Mouse (Mus musculus): Measurements from ENCODE around the gene Clcn6. TPM values are rescaled to one million over a fixed set of nuclear protein-coding genes. Genes with fewer than 3 reads are reported as not detected.

Gene Clcn6
- total RNA-seq, 2 experiments from 2014 or later = 10.0 to 12.6 TPM

DNA sequence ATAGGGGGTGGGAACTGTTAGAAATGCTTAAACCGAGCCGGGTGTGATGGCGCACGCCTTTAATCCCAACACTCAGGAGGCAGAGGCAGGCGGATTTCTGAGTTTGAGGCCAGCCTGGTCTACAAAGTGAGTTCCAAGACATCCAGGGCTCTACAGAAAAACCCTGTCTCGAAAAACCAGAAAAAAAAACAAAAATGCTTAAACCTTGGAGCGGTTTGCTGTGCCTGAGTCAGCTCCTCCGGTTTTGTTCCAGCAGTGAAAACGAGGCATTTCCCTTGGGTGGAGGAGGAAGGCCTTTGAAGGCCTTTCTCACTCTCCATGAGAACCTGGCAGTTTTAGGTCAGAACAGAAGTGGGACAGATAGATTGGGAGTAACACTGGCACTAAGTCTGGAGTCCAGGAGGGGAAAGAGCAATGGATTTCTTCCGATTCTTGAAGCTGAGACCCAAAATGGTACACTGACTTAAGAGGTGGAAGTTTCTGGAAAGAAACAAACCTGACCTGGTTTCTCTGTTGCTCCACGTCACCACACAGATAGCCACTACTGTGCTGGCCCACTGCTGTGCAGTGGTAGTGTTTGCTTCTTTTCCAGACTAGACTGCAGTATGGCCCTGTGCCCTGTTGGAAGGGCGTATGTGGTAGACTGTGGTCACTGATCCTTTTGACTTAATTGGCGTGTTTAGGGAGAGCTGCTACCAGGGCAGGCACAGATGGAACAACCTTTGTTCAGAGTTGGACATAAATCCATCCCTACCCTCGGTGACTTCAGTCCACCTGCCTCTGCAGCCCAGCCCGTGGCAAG, 1.6 kb upstream of the Clcn6 start:
- peak; percentile 35 to 44 for DNase-seq

DNA sequence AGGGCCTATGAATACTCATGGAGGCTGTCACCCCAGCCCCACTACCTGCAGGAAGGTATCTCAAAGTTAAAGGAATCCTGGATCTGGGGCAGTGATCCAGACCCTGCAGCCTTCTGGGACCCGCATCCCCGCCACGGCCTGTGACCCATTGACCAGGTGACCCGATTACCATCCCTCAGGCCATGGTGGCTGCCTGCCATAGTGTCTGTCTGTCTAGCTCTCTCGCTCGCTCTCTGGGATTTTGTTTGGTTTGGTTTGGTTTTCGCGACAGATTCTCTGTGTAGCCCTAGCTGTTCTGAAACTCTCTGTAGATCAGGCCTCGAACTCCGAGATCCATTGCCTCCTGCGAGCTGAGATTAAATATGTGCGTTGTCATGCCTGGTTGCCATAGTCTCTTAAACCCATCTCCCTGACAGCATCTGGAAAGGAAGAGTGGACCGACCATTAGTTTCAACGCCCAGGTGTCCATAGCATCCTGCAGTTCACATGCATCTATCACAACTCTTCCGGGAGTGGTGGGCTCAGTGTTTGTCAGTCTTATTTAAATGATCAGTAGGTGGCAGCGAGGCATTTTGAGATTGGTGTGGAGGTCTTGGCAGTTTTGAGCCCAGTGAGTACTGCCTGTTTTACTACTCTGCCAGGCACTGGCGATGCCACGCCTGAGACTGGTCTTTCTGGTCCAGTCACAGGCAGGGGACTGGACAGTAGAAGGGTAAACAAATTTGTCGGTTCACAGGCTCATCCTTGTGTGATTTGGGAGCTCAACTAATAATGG, 820 bp upstream of the Clcn6 start:
- peak in 1 of 2 experiments; percentile 71 for DNase-seq

- DNase-seq = no peak
These were observed 482 bp downstream of the Clcn6 start for GRCm38 (mm10) chr4:148038079-148038599.

- no peak for DNase-seq
These were observed 3.2 kb downstream of the Clcn6 start for GRCm38 (mm10) chr4:148035440-148035839.

- DNase-seq = no peak
These were observed 4.7 kb downstream of the Clcn6 start for GRCm38 (mm10) chr4:148033858-148034410.

DNA sequence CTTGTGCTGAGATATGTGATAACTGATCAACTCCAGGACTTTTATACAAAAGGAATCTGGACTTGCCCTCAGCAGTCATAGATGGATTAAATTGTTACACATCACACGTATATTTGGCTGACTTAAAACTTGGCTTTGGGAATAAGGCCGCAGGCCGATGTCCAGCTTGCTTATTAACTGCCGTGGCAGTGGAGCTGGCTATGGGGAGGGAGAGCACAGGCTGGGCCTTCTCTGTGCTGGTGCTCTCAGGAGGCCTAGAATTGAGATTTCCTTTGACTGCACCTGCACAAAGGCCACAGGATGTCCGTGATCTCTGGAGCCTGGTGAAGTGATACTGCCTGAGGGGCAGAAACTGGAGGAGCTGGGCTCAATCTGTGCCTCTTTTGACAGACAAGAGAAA, 8.1 kb downstream of the Clcn6 start:
- DNase-seq = no peak

- DNase-seq = no peak
These were observed 9.3 kb downstream of the Clcn6 start for GRCm38 (mm10) chr4:148029297-148029696.

DNA sequence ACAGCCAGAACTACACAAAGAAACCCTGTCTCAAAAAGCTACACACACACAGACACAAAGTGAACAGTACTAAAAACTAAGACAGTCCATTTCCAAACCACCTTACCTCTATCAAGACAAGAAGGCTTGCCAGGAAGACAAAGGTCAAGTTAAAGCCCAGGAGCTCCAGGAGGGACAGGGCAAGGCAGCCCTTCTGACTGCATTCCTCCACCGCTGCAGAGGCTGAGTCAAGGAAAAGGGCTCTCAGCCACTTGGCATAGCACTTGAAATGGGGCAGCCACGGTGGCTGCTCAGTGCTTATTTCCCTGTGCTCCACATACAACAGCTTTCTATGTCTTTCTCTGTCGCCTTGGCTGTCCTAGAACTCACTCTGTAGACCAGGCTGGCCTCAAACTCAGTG, 14.6 kb downstream of the Clcn6 start:
- DNase-seq = no peak

GRCm38 (mm10) chr4:148018410-148018809, 20.2 kb downstream of the Clcn6 start:
- DNase-seq = no peak

- DNase-seq = no peak
These were observed 21.6 kb downstream of the Clcn6 start for GRCm38 (mm10) chr4:148016981-148017380.

GRCm38 (mm10) chr4:148015418-148015817, 23.2 kb downstream of the Clcn6 start:
- no peak for DNase-seq

DNA sequence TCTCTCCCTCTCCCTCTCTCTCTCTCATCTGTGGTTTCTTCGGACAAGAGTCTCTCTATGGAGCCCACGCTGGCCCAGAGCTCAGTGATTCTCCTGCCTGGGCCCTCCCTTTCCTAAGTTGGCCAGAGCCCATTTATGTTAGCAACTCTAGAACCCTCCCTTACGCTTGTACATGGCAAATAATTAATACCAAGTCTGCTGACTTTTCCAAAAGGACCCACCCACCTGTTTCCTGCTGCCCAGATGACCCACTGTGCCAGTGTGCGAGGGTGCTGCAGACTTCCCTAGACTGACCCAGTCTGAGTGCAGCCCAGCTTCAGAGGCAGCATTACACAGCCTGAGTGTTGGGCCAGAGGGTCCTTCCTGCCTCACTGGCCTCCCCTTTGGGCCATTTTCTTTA, 26.4 kb downstream of the Clcn6 start:
- DNase-seq = no peak

DNA sequence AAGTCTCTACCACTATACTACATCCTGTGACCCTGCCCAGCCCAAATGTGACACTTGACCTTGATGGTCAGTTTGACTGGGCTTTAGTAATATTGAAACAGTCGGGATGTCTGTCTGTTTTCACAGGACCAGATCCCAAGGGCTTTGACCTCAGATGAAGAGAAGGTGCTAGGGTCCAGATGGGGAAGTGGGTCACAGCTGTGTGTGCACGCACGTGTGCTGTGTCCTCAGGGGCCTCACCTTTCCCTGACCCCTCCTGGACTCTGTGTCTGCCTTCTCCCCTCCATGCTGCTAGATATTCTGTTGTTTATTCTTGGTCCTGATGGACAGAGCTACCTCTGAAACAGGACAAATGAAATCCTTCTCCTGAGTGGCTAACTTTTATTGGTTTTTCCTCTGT, 27.3 kb downstream of the Clcn6 start:
- DNase-seq = no peak

GRCm38 (mm10) chr4:148009641-148010040, 29.0 kb downstream of the Clcn6 start:
- DNase-seq = no peak

- peak; percentile 74 to 83 for DNase-seq
These were observed 30.2 kb downstream of the Clcn6 start for GRCm38 (mm10) chr4:148008412-148008811.

GRCm38 (mm10) chr4:148004361-148004760, 34.3 kb downstream of the Clcn6 start:
- peak; percentile 71 to 78 for DNase-seq

DNA sequence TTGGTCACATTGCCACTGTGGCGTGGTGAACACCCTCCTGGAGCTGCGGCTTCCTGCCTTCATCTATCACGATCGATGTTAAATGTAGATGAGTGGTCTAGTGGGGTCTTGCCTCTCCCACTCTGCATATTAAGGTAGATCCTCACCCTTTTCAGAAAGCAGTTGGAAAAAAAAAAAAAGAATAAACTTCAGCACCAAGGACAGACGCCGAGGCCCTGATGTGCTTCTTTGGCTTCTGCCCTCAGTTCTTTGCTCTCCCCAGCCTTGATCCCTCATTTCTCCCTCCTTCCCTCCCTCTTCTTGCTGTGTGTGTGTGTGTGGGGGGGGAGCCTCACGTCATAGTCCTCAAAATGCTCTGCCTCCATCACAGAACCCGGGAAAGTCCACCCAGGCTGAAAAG, 36.8 kb downstream of the Clcn6 start:
- no peak for DNase-seq

DNA sequence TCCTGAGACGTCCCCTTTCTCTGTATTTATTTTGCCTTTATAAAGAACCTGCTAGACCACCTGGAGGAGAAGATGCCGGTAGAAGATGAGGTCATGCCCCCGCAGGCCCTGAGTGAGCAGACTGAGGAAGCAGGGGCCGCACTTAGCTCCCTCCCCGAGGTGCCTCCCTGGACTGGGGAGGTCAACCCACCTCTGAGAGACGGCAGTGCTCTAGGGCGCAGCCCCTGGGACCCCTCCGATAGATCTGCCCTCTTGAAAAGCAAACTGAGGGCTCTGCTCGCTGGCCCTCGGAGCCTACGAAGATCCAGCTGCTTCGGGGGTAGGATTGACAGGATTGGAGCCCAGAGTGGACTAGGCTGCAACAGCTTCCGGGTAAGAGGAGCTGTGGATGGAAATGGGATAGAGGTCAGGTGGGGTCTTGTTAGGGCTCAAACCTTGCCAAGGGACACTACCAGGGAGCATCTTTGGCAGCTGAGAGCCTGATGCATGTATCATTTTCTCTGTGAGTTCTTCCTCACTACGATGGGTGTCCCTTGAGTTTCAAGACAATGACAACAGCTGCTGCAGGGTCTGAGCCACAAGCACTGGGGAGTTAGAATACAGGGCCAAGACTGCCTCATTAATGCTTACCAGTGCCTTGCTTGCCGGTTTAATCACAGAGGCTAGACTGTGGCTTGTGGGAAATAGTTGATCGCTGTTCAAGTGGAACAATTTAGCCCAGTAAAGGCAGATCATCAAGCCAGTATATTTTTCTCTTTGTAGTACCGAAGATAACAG, 37.4 kb downstream of the Clcn6 start:
- no peak for DNase-seq

- DNase-seq = no peak
These were observed 38.3 kb downstream of the Clcn6 start, which contains the start of gene Nppa for GRCm38 (mm10) chr4:148000202-148000772. Gene Nppa, plus strand, starts transcription at chr4:148000722.

DNA sequence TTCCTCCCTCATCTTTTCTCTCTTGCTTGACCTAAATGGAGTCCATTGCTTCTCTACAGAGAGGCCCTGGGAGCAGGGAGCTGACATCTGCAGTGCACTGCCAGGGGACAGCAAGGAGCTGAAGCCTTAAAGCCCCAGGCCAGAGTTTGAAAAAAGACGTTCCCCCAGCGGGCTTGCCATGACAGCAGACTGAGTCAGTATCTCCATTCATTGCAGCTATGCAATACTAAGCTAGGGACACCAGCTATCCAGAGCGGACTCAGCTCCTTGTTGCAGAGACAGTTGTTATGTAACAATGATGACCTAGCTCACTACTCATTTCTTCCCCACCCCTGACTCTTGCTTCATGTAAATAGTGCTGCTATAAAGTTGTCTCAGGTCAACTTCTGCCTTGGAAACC, 43.3 kb downstream of the Clcn6 start:
- peak in 1 of 2 experiments; percentile 23 for DNase-seq

DNA sequence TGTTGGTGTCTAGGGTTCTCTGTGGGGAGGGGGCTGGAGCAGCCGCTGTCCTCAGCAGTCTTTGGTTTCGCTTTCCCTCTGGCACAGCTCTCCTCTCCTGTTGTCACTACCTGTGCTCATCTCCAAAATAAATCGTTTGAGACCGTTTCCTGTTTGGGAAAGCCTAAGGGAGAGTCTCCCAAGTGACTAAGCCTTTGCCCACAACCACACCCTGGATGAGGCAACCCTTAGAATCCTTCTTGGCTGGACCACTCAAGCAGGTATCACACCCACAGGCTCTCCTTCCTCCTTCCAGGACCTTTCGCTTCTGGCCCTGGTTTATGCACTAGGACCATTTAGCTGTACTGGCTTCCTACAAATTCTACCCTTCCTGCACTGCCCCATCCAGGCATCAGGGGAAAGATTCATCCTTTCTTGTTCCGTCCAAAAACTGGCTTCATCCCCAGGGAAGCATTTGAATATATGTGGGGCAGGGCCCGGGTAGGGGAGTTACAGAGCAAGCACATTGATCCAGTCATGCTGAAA, 45.0 kb downstream of the Clcn6 start:
- DNase-seq = no peak
